Mouse (Mus musculus) ES-Bruce4 (cell line): ENCODE measurements around the gene Rhot1.

Experiments used
- CTCF ChIP-seq: IDR thresholded peaks from one replicate; pipeline ENCODE4 v1.8.1; 2011; ENCODE audit warnings: low read depth, low read length
- EP300 ChIP-seq: IDR thresholded peaks from 2 replicates; pipeline ENCODE4 v1.6.1; 2011; ENCODE audit warnings: low read depth, low read length; ENCODE audit not compliant: insufficient read depth
- POLR2A ChIP-seq: IDR thresholded peaks from one replicate; pipeline ENCODE4 v1.8.1; 2011; ENCODE audit warnings: low read length; ENCODE audit not compliant: insufficient read depth

DNA sequence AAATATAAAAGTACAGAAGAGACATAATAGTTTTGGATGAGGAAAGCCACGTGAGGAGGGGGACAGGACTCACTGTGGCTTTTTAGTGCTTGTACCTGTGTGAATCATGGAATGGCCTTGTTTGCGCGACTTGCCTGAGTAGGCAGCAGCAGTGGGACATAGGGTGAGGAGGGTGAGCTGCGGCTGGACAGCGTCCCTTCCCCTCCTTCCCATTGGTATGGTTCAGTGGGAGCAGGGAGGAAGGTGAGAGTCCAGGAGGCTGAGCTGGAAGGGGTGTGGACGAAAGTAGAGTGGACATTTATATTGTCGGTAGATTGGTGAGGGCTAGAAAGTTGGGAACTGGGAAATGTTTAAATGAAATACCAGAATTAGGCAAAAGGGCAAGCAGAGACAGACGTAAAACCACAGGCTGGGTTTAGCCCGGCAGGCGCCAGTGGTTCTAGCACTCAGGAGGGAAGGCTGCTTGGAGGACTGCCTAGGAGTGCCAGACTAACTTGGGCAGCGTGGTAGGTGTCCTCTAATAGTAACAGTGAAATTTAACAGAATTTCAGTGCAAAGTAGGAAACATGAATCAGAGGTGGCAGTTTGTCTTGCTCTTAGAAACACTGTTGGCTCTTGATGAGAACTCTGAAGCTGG is 10.0 kb downstream of the Rhot1 start:
- TF ChIP-seq POLR2A = no peak
- TF ChIP-seq CTCF = no peak
- TF ChIP-seq EP300 = no peak
